Mouse (Mus musculus) CD4-positive helper T cell, adult 2 months (primary cell): Measurements from ENCODE around the gene Gm10491.

Experiments
- DNase-seq: peaks from one replicate; pipeline ENCODE4 v3.0.0-alpha.2; 2012; ENCODE audit warnings: low read depth, missing footprints, low spot score

Gene Gm10491

GRCm38 (mm10) chrX:7879819-7880218 is 27.8 kb downstream of the Gm10491 start:
- peak; percentile 83 for DNase-seq

- peak; percentile 61 for DNase-seq
These were observed 29.1 kb downstream of the Gm10491 start for GRCm38 (mm10) chrX:7878495-7878894.

GRCm38 (mm10) chrX:7878007-7878419 is 29.6 kb downstream of the Gm10491 start, which contains the start of gene Pim2:
Gene Pim2 (plus strand): TSS chrX:7878262.
- peak; percentile 95 for DNase-seq

GRCm38 (mm10) chrX:7869826-7870225 is 37.8 kb downstream of the Gm10491 start:
- DNase-seq: no peak

GRCm38 (mm10) chrX:7868506-7868905 is 39.1 kb downstream of the Gm10491 start:
- no peak for DNase-seq

- no peak for DNase-seq
These were observed 40.5 kb downstream of the Gm10491 start for GRCm38 (mm10) chrX:7867141-7867540.

GRCm38 (mm10) chrX:7865786-7866185 is 41.8 kb downstream of the Gm10491 start:
- DNase-seq: peak; percentile 58

GRCm38 (mm10) chrX:7865343-7865742 is 42.3 kb downstream of the Gm10491 start:
- peak; percentile 86 for DNase-seq

GRCm38 (mm10) chrX:7864551-7864950 is 43.1 kb downstream of the Gm10491 start:
- no peak for DNase-seq

GRCm38 (mm10) chrX:7863181-7863580 is 44.5 kb downstream of the Gm10491 start:
- no peak for DNase-seq

GRCm38 (mm10) chrX:7859191-7859753 is 48.4 kb downstream of the Gm10491 start:
- no peak for DNase-seq
